Mouse (Mus musculus) neural tube, embryonic 13.5 days (tissue): ENCODE measurements at regions not wholly inside any gene's neighbourhood (a gene's known extent, or its start where the extent isn't known, plus 50 kb on each side); places are given as distances from the start of the nearest gene placed in this dataset.

Source experiments
- ATAC-seq: fragments of 200-750 bp; cut with Nextera tagmentation; 2 replicates; pipeline ENCODE4 v1.8.0; 2017; ENCODE audit warnings: low read depth, mild to moderate bottlenecking, moderate TSS enrichment, moderate library complexity
- H3K27ac ChIP-seq: fragments of 300-500 bp; sonication (generic); replicated peaks from 2 replicates; pipeline ENCODE4 v1.5.1; 2015; ENCODE audit warnings: moderate library complexity, mild to moderate bottlenecking, inconsistent platforms
- H3K27me3 ChIP-seq: fragments of 300-500 bp; sonication (generic); 2 replicates; pipeline ENCODE4 v1.6.1; 2015; ENCODE audit warnings: mild to moderate bottlenecking, inconsistent platforms
- H3K36me3 ChIP-seq: fragments of 300-500 bp; sonication (generic); 2 replicates; pipeline ENCODE4 v1.6.1; 2015; ENCODE audit warnings: mild to moderate bottlenecking, inconsistent platforms
- H3K4me1 ChIP-seq: fragments of 300-500 bp; sonication (generic); replicated peaks from 2 replicates; pipeline ENCODE4 v1.6.1; 2015; ENCODE audit warnings: inconsistent platforms
- H3K4me2 ChIP-seq: fragments of 300-500 bp; sonication (generic); 2 replicates; pipeline ENCODE4 v1.6.1; 2015; ENCODE audit warnings: inconsistent platforms, mild to moderate bottlenecking, moderate library complexity
- H3K4me3 ChIP-seq: fragments of 300-500 bp; sonication (generic); 2 replicates; pipeline ENCODE4 v1.5.1; 2015; ENCODE audit warnings: mild to moderate bottlenecking, inconsistent platforms
- H3K9ac ChIP-seq: fragments of 300-500 bp; sonication (generic); 2 replicates; pipeline ENCODE4 v1.6.1; 2015; ENCODE audit warnings: moderate library complexity, mild to moderate bottlenecking, inconsistent platforms
- H3K9me3 ChIP-seq: fragments of 300-500 bp; sonication (generic); 2 replicates; pipeline ENCODE4 v1.6.1; 2016; ENCODE audit warnings: inconsistent platforms
- WGBS: fragments of 180-500 bp; shearing (Covaris S2); methylation state at CpG from one replicate; pipeline ENCODE4 v1.1.7; 2015; 5-methylcytosine and 5-hydroxymethylcytosine counted together

GRCm38 (mm10) chr16:9217361-9217760, 387.5 kb downstream of the 1810013L24Rik start:
- no peak for ATAC-seq
- WGBS: 87% methylated on average over 7 of the region's 7 CpGs
- Histone ChIP-seq H3K4me2 (no peak overlapping the region), H3K27ac (no peak overlapping the region), H3K9ac (no peak overlapping the region), H3K27me3 (no peaks in the 10 kb centered on the region), H3K4me3 (no peak overlapping the region), H3K4me1 (peaks cover 4% of the 10 kb centered on the region; the same call in 1 of the 2 replicates), H3K9me3 (no peaks in the 10 kb centered on the region), H3K36me3 (no peaks in the 10 kb centered on the region)

DNA sequence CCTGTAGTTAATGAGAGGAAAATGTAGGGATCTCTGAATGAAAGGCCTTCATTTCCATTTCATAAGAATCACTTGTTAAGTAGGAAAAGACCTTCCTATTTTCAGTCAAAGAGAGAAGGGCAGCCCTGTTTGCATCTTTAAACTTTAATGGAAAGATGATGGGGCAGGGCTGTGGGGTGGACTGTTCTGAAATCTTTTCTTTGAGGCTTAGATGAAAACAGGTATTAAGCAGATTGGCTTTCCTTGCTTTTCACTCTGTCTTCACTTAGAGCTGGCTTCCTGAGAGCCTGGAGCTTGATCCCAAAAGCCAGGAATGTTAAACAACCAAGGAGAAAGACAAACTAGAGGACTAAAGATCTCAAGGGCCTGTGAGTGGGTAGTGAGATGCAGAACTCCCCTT, 400.3 kb downstream of the 1810013L24Rik start:
- no peak overlapping the region for H3K9ac ChIP-seq
- no peaks in the 10 kb centered on the region for H3K36me3 ChIP-seq
- H3K4me1 ChIP-seq: no peaks in the 10 kb centered on the region
- no peak overlapping the region for H3K27ac ChIP-seq
- H3K4me2 ChIP-seq: no peak overlapping the region
- no peak for ATAC-seq
- no peaks in the 10 kb centered on the region for H3K9me3 ChIP-seq
- no peaks in the 10 kb centered on the region for H3K27me3 ChIP-seq
- H3K4me3 ChIP-seq: no peak overlapping the region

GRCm38 (mm10) chr16:9242099-9242498, 412.2 kb downstream of the 1810013L24Rik start:
- H3K4me2 ChIP-seq: no peak overlapping the region
- no peaks in the 10 kb centered on the region for H3K4me1 ChIP-seq
- no peak overlapping the region for H3K9ac ChIP-seq
- no peak for ATAC-seq
- no peak overlapping the region for H3K4me3 ChIP-seq
- no peaks in the 10 kb centered on the region for H3K27me3 ChIP-seq
- over 99% methylated on average over 4 of the region's 4 CpGs for WGBS
- no peaks in the 10 kb centered on the region for H3K36me3 ChIP-seq
- H3K27ac ChIP-seq: no peak overlapping the region
- H3K9me3 ChIP-seq: no peaks in the 10 kb centered on the region

DNA sequence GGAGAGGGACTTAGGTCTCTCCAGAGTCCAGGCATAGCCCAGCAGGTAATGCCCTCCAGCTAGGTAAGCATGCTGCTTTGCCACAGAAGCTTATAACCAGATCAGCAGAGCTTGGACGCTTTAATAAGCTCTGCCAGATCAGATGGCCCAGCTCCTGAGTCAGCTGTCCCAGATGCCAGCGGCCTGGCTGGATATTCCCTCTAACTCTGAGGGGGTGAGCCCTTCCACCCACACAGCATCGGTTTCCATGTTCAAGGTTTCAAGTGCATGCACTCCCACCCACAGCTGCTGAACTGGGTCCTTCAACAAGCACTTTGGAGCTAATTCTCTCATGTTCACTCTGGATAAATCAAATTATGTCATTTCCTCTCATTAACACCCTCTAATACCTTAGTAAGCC, 417.3 kb downstream of the 1810013L24Rik start:
- no peak for ATAC-seq
- Histone ChIP-seq H3K27me3 (no peaks in the 10 kb centered on the region), H3K9ac (no peak overlapping the region), H3K4me2 (no peak overlapping the region), H3K4me3 (no peak overlapping the region), H3K36me3 (no peaks in the 10 kb centered on the region), H3K4me1 (no peaks in the 10 kb centered on the region), H3K9me3 (no peaks in the 10 kb centered on the region), H3K27ac (no peak overlapping the region)
- 77% methylated on average over 3 of the region's 3 CpGs for WGBS

- ATAC-seq: no peak
- H3K9me3 ChIP-seq: no peaks in the 10 kb centered on the region
- H3K4me2 ChIP-seq: no peak overlapping the region
- WGBS: 100% methylated on average over 1 of the region's 1 CpGs
- H3K9ac ChIP-seq: no peak overlapping the region
- H3K27me3 ChIP-seq: no peaks in the 10 kb centered on the region
- no peaks in the 10 kb centered on the region for H3K4me1 ChIP-seq
- H3K36me3 ChIP-seq: no peaks in the 10 kb centered on the region
- H3K4me3 ChIP-seq: no peak overlapping the region
- no peak overlapping the region for H3K27ac ChIP-seq
These were observed 423.2 kb downstream of the 1810013L24Rik start for GRCm38 (mm10) chr16:9253054-9253453.

- H3K27ac ChIP-seq: no peak overlapping the region
- no peak overlapping the region for H3K4me2 ChIP-seq
- no peak for ATAC-seq
- no peaks in the 10 kb centered on the region for H3K27me3 ChIP-seq
- 45% methylated on average over 3 of the region's 3 CpGs for WGBS
- H3K9ac ChIP-seq: no peak overlapping the region
- no peaks in the 10 kb centered on the region for H3K36me3 ChIP-seq
- H3K9me3 ChIP-seq: no peaks in the 10 kb centered on the region
- no peak overlapping the region for H3K4me3 ChIP-seq
- no peaks in the 10 kb centered on the region for H3K4me1 ChIP-seq
These were observed 425.5 kb downstream of the 1810013L24Rik start for GRCm38 (mm10) chr16:9255351-9255750.

- Histone ChIP-seq H3K4me3 (no peak overlapping the region), H3K27me3 (no peaks in the 10 kb centered on the region), H3K9me3 (no peaks in the 10 kb centered on the region), H3K9ac (no peak overlapping the region), H3K4me2 (no peak overlapping the region), H3K27ac (no peak overlapping the region), H3K36me3 (no peaks in the 10 kb centered on the region), H3K4me1 (no peaks in the 10 kb centered on the region)
- 84% methylated on average over 3 of the region's 3 CpGs for WGBS
- no peak for ATAC-seq
These were observed 431.1 kb downstream of the 1810013L24Rik start for GRCm38 (mm10) chr16:9260966-9261365.

- no peaks in the 10 kb centered on the region for H3K9me3 ChIP-seq
- no peaks in the 10 kb centered on the region for H3K4me1 ChIP-seq
- ATAC-seq: no peak
- no peak overlapping the region for H3K27ac ChIP-seq
- H3K27me3 ChIP-seq: no peaks in the 10 kb centered on the region
- no peak overlapping the region for H3K4me3 ChIP-seq
- no peaks in the 10 kb centered on the region for H3K36me3 ChIP-seq
- no peak overlapping the region for H3K9ac ChIP-seq
- no peak overlapping the region for H3K4me2 ChIP-seq
- WGBS: 35% methylated on average over 3 of the region's 3 CpGs
These were observed 434.8 kb downstream of the 1810013L24Rik start for GRCm38 (mm10) chr16:9264554-9265145.

GRCm38 (mm10) chr16:9267204-9267603, 437.3 kb downstream of the 1810013L24Rik start:
- H3K4me2 ChIP-seq: no peak overlapping the region
- H3K4me1 ChIP-seq: no peaks in the 10 kb centered on the region
- no peak overlapping the region for H3K27ac ChIP-seq
- no peaks in the 10 kb centered on the region for H3K27me3 ChIP-seq
- no peaks in the 10 kb centered on the region for H3K36me3 ChIP-seq
- H3K9me3 ChIP-seq: no peaks in the 10 kb centered on the region
- no peak overlapping the region for H3K4me3 ChIP-seq
- H3K9ac ChIP-seq: no peak overlapping the region
- ATAC-seq: no peak

DNA sequence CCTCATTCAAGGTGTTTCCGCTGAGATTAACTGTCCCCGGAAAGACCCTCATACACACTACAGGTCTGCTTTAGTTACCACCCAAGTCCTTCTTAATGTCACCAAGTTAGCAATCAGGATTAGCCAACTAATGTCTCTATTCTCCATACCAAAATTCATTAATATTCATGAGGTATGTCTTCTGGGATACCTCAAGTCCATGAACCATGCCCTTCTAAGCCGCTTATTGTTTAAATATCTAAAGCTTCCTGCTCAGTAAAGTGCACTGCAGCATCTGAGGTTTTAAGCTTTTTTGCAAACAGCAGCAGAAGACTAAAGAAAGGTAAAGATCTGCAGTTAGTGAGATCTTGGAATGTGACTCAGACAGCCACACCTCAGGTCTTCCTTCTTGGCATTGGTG, 440.2 kb downstream of the 1810013L24Rik start:
- Histone ChIP-seq H3K27me3 (no peaks in the 10 kb centered on the region), H3K36me3 (no peaks in the 10 kb centered on the region), H3K27ac (no peak overlapping the region), H3K4me1 (peaks cover 5% of the 10 kb centered on the region; the same call in 1 of the 2 replicates), H3K4me2 (no peak overlapping the region), H3K4me3 (no peak overlapping the region), H3K9ac (no peak overlapping the region), H3K9me3 (no peaks in the 10 kb centered on the region)
- no peak for ATAC-seq
- 86% methylated on average over 3 of the region's 3 CpGs for WGBS

GRCm38 (mm10) chr16:9270671-9271070, 440.8 kb downstream of the 1810013L24Rik start:
- Histone ChIP-seq H3K9ac (no peak overlapping the region), H3K4me3 (no peak overlapping the region), H3K4me1 (peaks cover 5% of the 10 kb centered on the region; the same call in 1 of the 2 replicates), H3K9me3 (no peaks in the 10 kb centered on the region), H3K27ac (no peak overlapping the region), H3K27me3 (no peaks in the 10 kb centered on the region), H3K36me3 (no peaks in the 10 kb centered on the region), H3K4me2 (no peak overlapping the region)
- no peak for ATAC-seq
- WGBS: 84% methylated on average over 1 of the region's 1 CpGs

GRCm38 (mm10) chr16:9273751-9274300, 443.9 kb downstream of the 1810013L24Rik start:
- Histone ChIP-seq H3K9ac (no peak overlapping the region), H3K9me3 (no peaks in the 10 kb centered on the region), H3K36me3 (no peaks in the 10 kb centered on the region), H3K4me1 (peaks cover 5% of the 10 kb centered on the region; the same call in 1 of the 2 replicates), H3K4me2 (no peak overlapping the region), H3K27me3 (no peaks in the 10 kb centered on the region), H3K4me3 (no peak overlapping the region), H3K27ac (no peak overlapping the region)
- WGBS: 47% methylated on average over 6 of the region's 6 CpGs
- no peak for ATAC-seq

DNA sequence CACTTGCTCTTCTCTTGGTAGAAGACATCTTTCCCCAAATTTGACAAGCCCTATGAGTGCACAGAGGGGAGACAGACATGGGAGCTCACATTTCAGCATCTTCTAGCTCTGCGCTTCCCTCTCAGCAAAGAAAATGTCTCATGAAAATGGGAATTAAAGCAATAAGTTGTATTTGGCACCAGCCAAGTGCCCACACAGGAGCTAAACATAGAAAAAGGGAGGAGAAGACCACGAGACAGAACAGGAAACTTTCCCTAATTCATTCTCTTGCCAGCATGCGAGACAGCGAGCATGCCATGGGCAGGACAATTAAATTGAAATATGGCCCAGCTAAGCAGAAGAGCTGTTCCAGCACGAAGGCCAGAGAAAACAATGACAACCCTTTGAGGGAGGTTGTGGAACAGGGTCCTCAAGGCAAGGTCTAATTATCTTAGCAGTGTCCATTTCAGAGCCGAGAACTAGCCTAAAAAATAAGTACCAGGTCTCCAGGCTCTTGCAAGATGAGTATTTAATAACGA, 444.7 kb downstream of the 1810013L24Rik start:
- H3K4me3 ChIP-seq: no peak overlapping the region
- no peaks in the 10 kb centered on the region for H3K27me3 ChIP-seq
- no peak overlapping the region for H3K9ac ChIP-seq
- WGBS: 31% methylated on average over 7 of the region's 7 CpGs
- no peaks in the 10 kb centered on the region for H3K36me3 ChIP-seq
- peaks cover 5% of the 10 kb centered on the region; the same call in 1 of the 2 replicates for H3K4me1 ChIP-seq
- no peak overlapping the region for H3K27ac ChIP-seq
- no peak for ATAC-seq
- no peaks in the 10 kb centered on the region for H3K9me3 ChIP-seq
- H3K4me2 ChIP-seq: no peak overlapping the region
